Mouse (Mus musculus) E14TG2a.4 (cell line): Measurements from ENCODE around the gene Klhl30.

Source experiments
- H3K27me3 ChIP-seq: 2 replicates; pipeline ENCODE4 v1.6.1; 2014; ENCODE audit warnings: low read length, control low read depth; ENCODE audit not compliant: insufficient read depth
- H3K36me3 ChIP-seq: 2 replicates; pipeline ENCODE4 v1.6.1; 2014; ENCODE audit warnings: low read length, control low read depth; ENCODE audit not compliant: insufficient read depth
- H3K4me1 ChIP-seq: replicated peaks from 2 replicates; pipeline ENCODE4 v1.6.1; 2014; ENCODE audit warnings: low read depth, low read length, control low read depth
- H3K4me3 ChIP-seq: replicated peaks from 2 replicates; pipeline ENCODE4 v1.5.1; 2014; ENCODE audit warnings: mild to moderate bottlenecking, low read length
- H3K9me3 ChIP-seq: 2 replicates; pipeline ENCODE4 v1.6.1; 2014; ENCODE audit warnings: low read length, control low read depth
- CTCF ChIP-seq: conservative IDR thresholded peaks from 2 replicates; pipeline ENCODE4 v1.5.1; 2014; ENCODE audit warnings: low read length
- NANOG ChIP-seq: IDR thresholded peaks from 2 replicates; pipeline ENCODE4 v1.6.1; 2014; ENCODE audit warnings: borderline replicate concordance, low read length, mixed read lengths
- POU5F1 ChIP-seq: IDR thresholded peaks from 2 replicates; pipeline ENCODE4 v1.6.1; 2014; ENCODE audit warnings: low read length, borderline replicate concordance

Klhl30 gene

GRCm38 (mm10) chr1:91369408-91369807, 18.6 kb downstream of the Klhl30 start:
- TF ChIP-seq NANOG (no peak), POU5F1 (no peak), CTCF (no peak)
- H3K9me3 ChIP-seq: peaks cover 2% of the 10 kb centered on the region; the same call in 1 of the 2 replicates
- H3K27me3 ChIP-seq: peaks cover 58% of the 10 kb centered on the region
- H3K4me3 ChIP-seq: no peak overlapping the region
- H3K36me3 ChIP-seq: peaks cover 42% of the 10 kb centered on the region
- peaks cover 40% of the 10 kb centered on the region for H3K4me1 ChIP-seq

- TF ChIP-seq CTCF (no peak), POU5F1 (no peak), NANOG (no peak)
- peaks cover 52% of the 10 kb centered on the region for H3K27me3 ChIP-seq
- peaks cover 40% of the 10 kb centered on the region for H3K4me1 ChIP-seq
- H3K36me3 ChIP-seq: peaks cover 48% of the 10 kb centered on the region
- no peaks in the 10 kb centered on the region for H3K9me3 ChIP-seq
- H3K4me3 ChIP-seq: peak overlapping the region; percentile 32
Observed at GRCm38 (mm10) chr1:91370055-91370454, 19.2 kb downstream of the Klhl30 start.

- Histone ChIP-seq H3K27me3 (peaks cover 21% of the 10 kb centered on the region), H3K9me3 (no peaks in the 10 kb centered on the region), H3K4me1 (peaks cover 28% of the 10 kb centered on the region), H3K36me3 (peaks cover 82% of the 10 kb centered on the region), H3K4me3 (no peak overlapping the region)
- TF ChIP-seq NANOG: no peak
- TF ChIP-seq CTCF: no peak
- no peak for TF ChIP-seq POU5F1
Observed at GRCm38 (mm10) chr1:91373414-91373835, 22.6 kb downstream of the Klhl30 start.

- TF ChIP-seq NANOG (no peak), CTCF (peak; percentile 76), POU5F1 (no peak)
- Histone ChIP-seq H3K27me3 (no peaks in the 10 kb centered on the region), H3K4me1 (peaks cover 6% of the 10 kb centered on the region; the same call in 1 of the 2 replicates), H3K9me3 (no peaks in the 10 kb centered on the region), H3K36me3 (peaks cover 95% of the 10 kb centered on the region), H3K4me3 (no peak overlapping the region)
Observed at GRCm38 (mm10) chr1:91380453-91381090, 29.8 kb downstream of the Klhl30 start.

GRCm38 (mm10) chr1:91381091-91381471, 30.3 kb downstream of the Klhl30 start:
- Histone ChIP-seq H3K4me1 (peaks cover 6% of the 10 kb centered on the region; the same call in 1 of the 2 replicates), H3K4me3 (no peak overlapping the region), H3K27me3 (no peaks in the 10 kb centered on the region), H3K36me3 (peaks cover 95% of the 10 kb centered on the region), H3K9me3 (no peaks in the 10 kb centered on the region)
- TF ChIP-seq NANOG: no peak
- no peak for TF ChIP-seq POU5F1

- H3K9me3 ChIP-seq: no peaks in the 10 kb centered on the region
- H3K4me3 ChIP-seq: no peak overlapping the region
- no peaks in the 10 kb centered on the region for H3K27me3 ChIP-seq
- H3K36me3 ChIP-seq: peaks cover 94% of the 10 kb centered on the region
- TF ChIP-seq CTCF (no peak), NANOG (no peak), POU5F1 (no peak)
- H3K4me1 ChIP-seq: peaks cover 28% of the 10 kb centered on the region
Observed at GRCm38 (mm10) chr1:91390369-91390768, 39.6 kb downstream of the Klhl30 start.

GRCm38 (mm10) chr1:91397927-91398259, 47.1 kb downstream of the Klhl30 start:
- Histone ChIP-seq H3K27me3 (peaks cover 3% of the 10 kb centered on the region), H3K4me3 (peak overlapping the region; percentile 89), H3K9me3 (peaks cover 7% of the 10 kb centered on the region; the same call in 1 of the 2 replicates), H3K4me1 (peaks cover 20% of the 10 kb centered on the region), H3K36me3 (peaks cover 39% of the 10 kb centered on the region)
- TF ChIP-seq CTCF: no peak
- TF ChIP-seq NANOG: no peak
- TF ChIP-seq POU5F1: no peak

GRCm38 (mm10) chr1:91398260-91399062, 47.6 kb downstream of the Klhl30 start, which contains the start of gene Ilkap:
TSS of gene Ilkap (minus strand) at chr1:91398815.
- Histone ChIP-seq H3K9me3 (peaks cover 7% of the 10 kb centered on the region; the same call in 1 of the 2 replicates), H3K27me3 (peaks cover 3% of the 10 kb centered on the region), H3K36me3 (peaks cover 33% of the 10 kb centered on the region), H3K4me1 (peaks cover 20% of the 10 kb centered on the region), H3K4me3 (peak within 1 kb of the TSS; percentile 89)
- TF ChIP-seq POU5F1: no peak
- no peak for TF ChIP-seq CTCF
- no peak for TF ChIP-seq NANOG
